Mouse (Mus musculus) hindbrain, embryonic 13.5 days (tissue): ENCODE results near the gene Aldh1l1. TPM values are rescaled to one million over a fixed set of nuclear protein-coding genes. Genes with fewer than 3 reads are reported as not detected.

Experiments used
- ATAC-seq: fragments of 200-750 bp; cut with Nextera tagmentation; 2 replicates; pipeline ENCODE4 v1.8.0; 2017; ENCODE audit warnings: moderate TSS enrichment; ENCODE audit not compliant: low FRiP score
- H3K27ac ChIP-seq: fragments of 300-500 bp; sonication (generic); 2 replicates; pipeline ENCODE4 v1.5.1; 2015; ENCODE audit warnings: inconsistent platforms, mild to moderate bottlenecking, moderate library complexity
- H3K27me3 ChIP-seq: fragments of 300-500 bp; sonication (generic); 2 replicates; pipeline ENCODE4 v1.6.1; 2015; ENCODE audit warnings: mild to moderate bottlenecking, inconsistent platforms
- H3K36me3 ChIP-seq: fragments of 300-500 bp; sonication (generic); 2 replicates; pipeline ENCODE4 v1.6.1; 2015; ENCODE audit warnings: mild to moderate bottlenecking, inconsistent platforms
- H3K4me1 ChIP-seq: fragments of 300-500 bp; sonication (generic); replicated peaks from 2 replicates; pipeline ENCODE4 v1.6.1; 2015; ENCODE audit warnings: inconsistent platforms
- H3K4me2 ChIP-seq: fragments of 300-500 bp; sonication (generic); 2 replicates; pipeline ENCODE4 v1.6.1; 2015; ENCODE audit warnings: inconsistent platforms, mild to moderate bottlenecking, moderate library complexity
- H3K4me3 ChIP-seq: fragments of 300-500 bp; sonication (generic); 2 replicates; pipeline ENCODE4 v1.5.1; 2015; ENCODE audit warnings: mild to moderate bottlenecking, inconsistent platforms
- H3K9ac ChIP-seq: fragments of 300-500 bp; sonication (generic); 2 replicates; pipeline ENCODE4 v1.6.1; 2015; ENCODE audit warnings: mild to moderate bottlenecking, inconsistent platforms
- H3K9me3 ChIP-seq: fragments of 300-500 bp; sonication (generic); 2 replicates; pipeline ENCODE4 v1.6.1; 2016; ENCODE audit warnings: inconsistent platforms
- WGBS: fragments of 180-500 bp; shearing (Covaris S2); methylation state at CpG from one replicate; pipeline ENCODE4 v1.1.7; 2015; 5-methylcytosine and 5-hydroxymethylcytosine counted together
- polyA plus RNA-seq: library from polyadenylated mRNA; unstranded; fragments of >200 nt; fragmentation: Nextera tagmentation; extraction: Ambion mirVana; gene quantifications from 2 replicates; pipeline ENCODE4 v1.2.1, GENCODE M21; 2015

Aldh1l1 gene
- polyA plus RNA-seq, 1 experiment from 2014 or later = 44.8 TPM

DNA sequence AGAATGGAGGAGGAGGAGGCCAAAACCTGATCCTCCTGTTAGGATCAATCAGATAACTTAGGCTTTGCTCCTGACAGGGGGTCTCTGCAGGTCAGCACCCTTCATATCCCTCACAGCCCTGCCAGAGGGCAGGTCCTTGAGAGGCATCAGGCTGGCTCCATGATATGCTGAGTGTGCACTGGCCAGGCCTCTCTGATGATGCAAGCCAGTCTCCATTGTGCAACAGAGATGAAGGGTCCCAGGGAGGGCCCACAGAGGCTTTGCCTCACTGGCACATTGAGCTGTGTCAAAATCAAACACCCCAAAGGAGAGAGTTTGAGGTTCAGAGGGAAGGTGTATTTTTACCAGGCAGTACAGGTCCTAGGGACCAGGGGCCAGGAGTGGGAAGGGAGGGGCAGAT lies 28.1 kb downstream of the Aldh1l1 start:
- Histone ChIP-seq H3K9ac (no peak overlapping the region), H3K4me1 (peaks cover 3% of the 10 kb centered on the region; the same call in 1 of the 2 replicates), H3K4me3 (no peak overlapping the region), H3K36me3 (no peaks in the 10 kb centered on the region), H3K27me3 (no peaks in the 10 kb centered on the region), H3K4me2 (no peak overlapping the region), H3K27ac (no peak overlapping the region), H3K9me3 (no peaks in the 10 kb centered on the region)
- ATAC-seq = 0 out of 2 replicates have a peak, but pooled peaks have one; percentile 8

DNA sequence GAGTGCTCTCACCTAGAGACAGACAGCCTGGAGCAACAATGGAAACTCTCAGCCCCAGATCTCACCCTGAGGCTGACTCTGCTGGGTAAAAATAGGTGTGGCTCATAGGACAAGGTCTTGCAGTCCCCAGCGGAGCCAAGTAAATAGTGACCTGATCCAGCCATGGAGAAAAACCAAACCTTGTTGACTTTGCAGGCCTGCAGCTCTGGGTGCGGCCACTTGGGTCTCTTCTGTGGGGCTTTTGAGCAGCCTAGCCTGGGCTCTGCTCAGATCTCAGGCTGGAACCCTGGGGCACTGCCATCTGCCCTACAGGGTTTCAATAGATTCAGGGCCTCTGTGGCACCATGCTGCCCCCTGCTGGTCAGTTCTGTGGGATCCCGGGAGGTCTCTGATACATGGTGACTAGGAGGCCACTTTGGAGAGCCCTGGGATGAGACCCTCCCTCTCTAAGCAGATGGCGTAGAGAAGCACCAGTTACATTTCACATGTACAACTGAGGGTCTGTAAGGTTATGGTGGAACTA lies 28.7 kb downstream of the Aldh1l1 start:
- Histone ChIP-seq H3K4me1 (peaks cover 3% of the 10 kb centered on the region; the same call in 1 of the 2 replicates), H3K36me3 (no peaks in the 10 kb centered on the region), H3K9me3 (no peaks in the 10 kb centered on the region), H3K4me2 (no peak overlapping the region), H3K27me3 (no peaks in the 10 kb centered on the region), H3K27ac (no peak overlapping the region), H3K4me3 (no peak overlapping the region), H3K9ac (no peak overlapping the region)
- 41% methylated on average over 4 of the region's 4 CpGs for WGBS
- ATAC-seq = peak; percentile 80

DNA sequence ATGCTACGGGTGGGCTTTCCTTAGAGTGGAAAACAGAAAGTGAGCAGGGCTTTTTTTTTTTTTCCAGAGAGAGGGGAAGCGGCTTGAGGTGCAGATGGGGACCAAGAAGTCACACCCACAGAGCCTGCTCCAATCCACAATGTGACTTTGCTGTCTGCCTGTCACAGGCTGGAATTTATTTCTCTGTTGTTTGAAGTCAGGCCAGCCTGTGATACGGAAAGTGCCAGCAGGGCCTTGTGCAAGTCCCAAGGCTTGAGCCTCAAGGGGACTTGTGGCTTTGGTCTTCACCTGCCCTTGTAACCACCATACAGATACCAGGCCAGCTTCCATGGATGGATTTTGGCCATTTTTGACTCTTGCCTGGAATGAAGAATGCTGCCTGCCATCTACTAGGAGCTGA lies 32.7 kb downstream of the Aldh1l1 start:
- ATAC-seq = no peak
- Histone ChIP-seq H3K36me3 (no peaks in the 10 kb centered on the region), H3K9me3 (no peaks in the 10 kb centered on the region), H3K27ac (no peak overlapping the region), H3K4me1 (peaks cover 3% of the 10 kb centered on the region; the same call in 1 of the 2 replicates), H3K9ac (no peak overlapping the region), H3K4me3 (no peak overlapping the region), H3K4me2 (no peak overlapping the region), H3K27me3 (no peaks in the 10 kb centered on the region)
- WGBS = 75% methylated on average over 3 of the region's 3 CpGs

DNA sequence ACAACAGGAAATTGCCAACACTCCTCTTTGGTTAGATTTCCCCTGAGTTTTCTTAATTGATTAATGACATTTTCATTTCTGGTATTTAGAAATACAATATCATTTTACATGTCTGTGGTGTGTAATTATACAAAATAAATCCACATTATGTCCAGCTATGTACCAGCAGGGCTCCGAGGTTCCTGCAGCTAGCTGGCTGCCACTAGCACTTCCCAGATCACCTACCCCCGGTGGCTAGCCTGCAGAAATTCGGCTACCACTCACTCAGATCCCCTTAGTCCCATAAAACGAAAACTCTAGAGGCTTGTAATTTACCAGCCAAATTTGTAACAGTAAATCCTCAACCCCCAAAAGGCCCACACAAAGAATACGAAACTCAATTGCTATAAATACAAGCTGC lies 33.1 kb downstream of the Aldh1l1 start:
- no peak overlapping the region for H3K4me3 ChIP-seq
- no peak for ATAC-seq
- WGBS = 56% methylated on average over 5 of the region's 5 CpGs
- H3K9ac ChIP-seq = no peak overlapping the region
- H3K4me1 ChIP-seq = peaks cover 3% of the 10 kb centered on the region; the same call in 1 of the 2 replicates
- H3K27me3 ChIP-seq = no peaks in the 10 kb centered on the region
- no peak overlapping the region for H3K4me2 ChIP-seq
- H3K27ac ChIP-seq = no peak overlapping the region
- no peaks in the 10 kb centered on the region for H3K9me3 ChIP-seq
- no peaks in the 10 kb centered on the region for H3K36me3 ChIP-seq

DNA sequence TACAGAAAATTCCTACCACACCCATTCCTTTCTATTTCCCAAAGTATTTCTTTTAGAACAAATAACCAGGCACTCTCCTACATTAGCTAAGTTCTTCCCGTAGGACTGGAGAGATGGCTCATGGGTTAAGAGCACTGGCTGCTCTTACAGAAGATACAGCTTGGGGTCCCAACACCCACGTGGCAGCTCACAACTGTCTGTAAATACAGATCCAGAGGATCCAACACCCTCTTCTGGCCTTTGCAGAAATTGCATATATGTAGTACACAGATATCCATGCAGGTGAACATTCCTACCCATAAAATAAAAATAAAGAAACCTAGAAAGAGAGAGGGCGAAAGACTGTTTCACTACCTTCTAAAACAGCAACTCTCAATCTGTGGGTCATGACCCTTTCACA lies 40.2 kb downstream of the Aldh1l1 start:
- WGBS = 66% methylated on average over 3 of the region's 3 CpGs
- H3K9me3 ChIP-seq = no peaks in the 10 kb centered on the region
- H3K9ac ChIP-seq = no peak overlapping the region
- no peak overlapping the region for H3K4me2 ChIP-seq
- H3K4me3 ChIP-seq = no peak overlapping the region
- H3K27me3 ChIP-seq = no peaks in the 10 kb centered on the region
- H3K36me3 ChIP-seq = no peaks in the 10 kb centered on the region
- H3K4me1 ChIP-seq = peaks cover 5% of the 10 kb centered on the region; the same call in 1 of the 2 replicates
- no peak for ATAC-seq
- H3K27ac ChIP-seq = no peak overlapping the region

DNA sequence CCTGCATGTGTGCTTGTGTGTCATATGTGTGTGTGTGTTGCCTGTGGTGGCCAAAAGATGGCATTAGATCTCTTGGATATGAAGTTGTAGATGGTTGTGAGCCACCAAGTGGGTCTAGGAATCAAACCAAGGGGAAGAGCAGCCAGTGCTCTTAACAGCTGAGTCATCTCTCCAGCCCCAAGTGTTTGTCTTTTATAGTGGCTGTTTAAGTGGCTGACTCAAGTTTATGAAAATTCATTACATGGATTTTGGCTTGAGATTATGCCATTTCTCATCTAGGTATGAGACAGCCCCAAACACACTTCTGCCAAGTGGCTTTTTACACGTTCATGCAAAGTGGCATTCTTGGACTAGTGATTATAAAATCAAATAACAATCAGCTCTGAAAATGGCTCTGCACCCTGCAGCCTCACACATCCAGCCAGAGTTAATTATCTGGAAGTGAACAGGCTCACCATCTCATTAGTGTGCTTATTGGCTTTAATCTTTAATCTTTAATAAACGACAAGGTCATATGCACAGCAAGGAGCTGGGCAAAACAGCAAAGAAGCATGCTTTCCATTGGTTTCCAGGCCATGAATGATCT lies 43.3 kb downstream of the Aldh1l1 start:
- Histone ChIP-seq H3K4me2 (no peak overlapping the region), H3K9me3 (no peaks in the 10 kb centered on the region), H3K27me3 (no peaks in the 10 kb centered on the region), H3K27ac (peak overlapping the region; percentile 64; the same call in 1 of the 2 replicates), H3K36me3 (no peaks in the 10 kb centered on the region), H3K9ac (no peak overlapping the region), H3K4me1 (peaks cover 9% of the 10 kb centered on the region), H3K4me3 (no peak overlapping the region)
- ATAC-seq = no peak
- WGBS = 39% methylated on average over 2 of the region's 2 CpGs

DNA sequence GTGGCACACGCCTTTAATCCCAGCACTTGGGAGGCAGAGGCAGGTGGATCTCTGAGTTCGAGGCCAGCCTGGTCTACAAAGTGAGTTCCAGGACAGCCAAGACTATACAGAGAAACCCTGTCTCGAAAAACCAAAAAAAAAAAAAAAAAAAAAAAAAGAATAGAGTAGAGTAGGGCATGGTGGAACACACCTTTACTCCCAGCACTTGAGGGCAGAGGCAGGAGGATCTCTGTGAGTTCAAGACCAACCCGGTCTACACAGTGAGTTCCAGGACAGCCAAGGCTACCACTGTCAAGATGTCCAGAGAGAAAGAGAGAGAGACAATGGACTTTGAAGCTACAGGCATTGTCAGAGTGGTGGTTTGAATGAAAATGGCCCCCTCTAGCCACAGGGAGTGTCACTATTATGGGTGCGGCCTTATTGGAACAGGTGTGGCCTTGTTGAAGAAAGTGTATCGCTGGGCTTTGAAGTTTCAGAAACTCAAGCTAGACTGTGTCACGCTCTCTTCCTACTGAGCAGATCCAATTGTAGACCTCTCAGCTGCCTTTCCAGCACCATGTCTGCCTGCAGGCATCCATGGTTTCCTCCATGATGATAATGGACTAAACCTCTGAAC lies 46.5 kb downstream of the Aldh1l1 start:
- no peak overlapping the region for H3K4me2 ChIP-seq
- H3K4me3 ChIP-seq = no peak overlapping the region
- 0 out of 2 replicates have a peak, but pooled peaks cover 3% of the 10 kb centered on the region for H3K27me3 ChIP-seq
- H3K9me3 ChIP-seq = no peaks in the 10 kb centered on the region
- H3K36me3 ChIP-seq = no peaks in the 10 kb centered on the region
- WGBS = 97% methylated on average over 6 of the region's 7 CpGs
- no peak overlapping the region for H3K9ac ChIP-seq
- no peak overlapping the region for H3K27ac ChIP-seq
- ATAC-seq = no peak
- H3K4me1 ChIP-seq = peaks cover 15% of the 10 kb centered on the region

DNA sequence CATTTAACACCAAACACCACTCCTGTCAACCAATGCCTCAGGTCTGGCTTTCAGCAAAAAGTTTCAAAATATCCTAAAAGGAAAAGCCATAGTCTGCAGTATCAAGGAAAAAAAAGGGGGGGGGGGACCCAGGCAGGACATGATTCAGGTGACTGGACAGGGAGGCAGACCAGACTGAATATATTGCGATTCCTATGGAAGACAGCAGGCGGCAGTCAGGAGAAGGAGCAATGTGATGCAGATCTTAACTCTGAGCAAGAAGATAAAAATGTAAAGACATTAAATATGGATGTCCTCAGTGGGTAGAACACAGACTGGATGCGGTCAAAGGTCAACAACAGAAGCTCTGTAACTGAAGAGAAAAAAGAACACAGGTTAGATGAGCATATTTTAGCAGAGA lies 47.3 kb downstream of the Aldh1l1 start:
- 0 out of 2 replicates have a peak, but pooled peaks cover 3% of the 10 kb centered on the region for H3K27me3 ChIP-seq
- H3K4me2 ChIP-seq = no peak overlapping the region
- no peaks in the 10 kb centered on the region for H3K9me3 ChIP-seq
- WGBS = 86% methylated on average over 3 of the region's 3 CpGs
- peaks cover 15% of the 10 kb centered on the region for H3K4me1 ChIP-seq
- no peak for ATAC-seq
- no peak overlapping the region for H3K9ac ChIP-seq
- no peaks in the 10 kb centered on the region for H3K36me3 ChIP-seq
- no peak overlapping the region for H3K27ac ChIP-seq
- H3K4me3 ChIP-seq = no peak overlapping the region

DNA sequence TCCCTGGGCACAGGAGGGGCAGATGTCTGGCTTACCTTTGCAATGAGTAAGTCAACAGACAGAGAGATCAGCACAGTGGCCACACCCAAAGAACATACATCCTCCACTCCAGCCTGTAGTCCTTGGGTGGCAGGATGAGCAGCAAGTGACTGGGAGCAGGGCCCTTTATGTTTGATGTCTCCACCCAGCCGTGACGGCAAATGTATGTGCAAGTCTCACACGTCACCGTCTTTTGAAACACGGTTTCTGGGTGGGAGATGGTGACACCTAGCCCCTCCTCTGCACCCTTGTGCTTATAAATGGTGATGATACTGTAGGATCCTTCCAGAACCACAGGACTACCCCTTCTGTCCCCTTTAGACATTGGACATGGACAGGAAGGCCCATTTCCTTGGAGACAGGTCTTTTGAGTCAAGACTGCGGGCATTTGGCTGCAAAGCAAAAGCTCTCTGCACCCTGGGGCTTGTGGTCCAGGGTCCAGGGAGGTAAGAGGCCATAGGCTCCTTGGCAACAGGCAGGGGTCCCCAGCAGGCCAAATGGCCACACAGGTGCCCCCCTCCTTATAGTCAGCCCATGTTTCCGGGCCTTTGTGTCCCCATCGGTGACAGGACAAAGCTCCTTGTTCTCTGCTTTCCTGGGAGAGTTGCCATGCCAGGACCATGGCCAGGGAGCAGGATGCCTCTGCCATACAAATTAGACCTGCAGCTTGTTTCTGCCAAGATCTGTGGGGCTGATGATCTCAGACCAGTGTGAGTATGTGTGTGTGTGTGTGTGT lies 48.7 kb downstream of the Aldh1l1 start:
- 46% methylated on average over 8 of the region's 8 CpGs for WGBS
- ATAC-seq = peak; percentile 85
- Histone ChIP-seq H3K27ac (peak overlapping the region; percentile 62), H3K9ac (no peak overlapping the region), H3K4me1 (peaks cover 12% of the 10 kb centered on the region), H3K4me3 (no peak overlapping the region), H3K9me3 (no peaks in the 10 kb centered on the region), H3K4me2 (no peak overlapping the region), H3K36me3 (no peaks in the 10 kb centered on the region), H3K27me3 (0 out of 2 replicates have a peak, but pooled peaks cover 3% of the 10 kb centered on the region)

DNA sequence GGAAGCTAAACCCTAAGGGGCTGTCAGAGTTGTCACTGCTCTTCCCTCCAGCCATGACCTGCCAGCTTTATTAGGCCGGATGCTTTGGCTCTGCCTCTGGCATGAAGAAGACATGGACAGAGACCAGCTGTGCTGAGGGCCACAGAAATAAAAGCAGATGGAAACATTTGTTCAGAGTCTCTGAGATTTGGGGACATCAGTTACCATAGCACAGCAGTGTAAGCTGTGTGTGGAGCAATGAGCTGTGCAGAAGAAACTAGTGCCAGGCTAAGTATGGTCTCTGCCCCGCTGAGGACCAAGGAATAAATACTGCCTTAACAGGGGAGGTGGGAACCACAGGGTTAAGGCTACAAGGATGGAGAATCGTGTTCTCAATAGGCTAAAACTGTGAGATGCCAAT lies 50.6 kb downstream of the Aldh1l1 start:
- Histone ChIP-seq H3K9ac (no peak overlapping the region), H3K4me2 (no peak overlapping the region), H3K27ac (no peak overlapping the region), H3K9me3 (no peaks in the 10 kb centered on the region), H3K27me3 (0 out of 2 replicates have a peak, but pooled peaks cover 3% of the 10 kb centered on the region), H3K36me3 (no peaks in the 10 kb centered on the region), H3K4me3 (no peak overlapping the region), H3K4me1 (peaks cover 23% of the 10 kb centered on the region)
- ATAC-seq = no peak
- WGBS = 81% methylated on average over 3 of the region's 3 CpGs

DNA sequence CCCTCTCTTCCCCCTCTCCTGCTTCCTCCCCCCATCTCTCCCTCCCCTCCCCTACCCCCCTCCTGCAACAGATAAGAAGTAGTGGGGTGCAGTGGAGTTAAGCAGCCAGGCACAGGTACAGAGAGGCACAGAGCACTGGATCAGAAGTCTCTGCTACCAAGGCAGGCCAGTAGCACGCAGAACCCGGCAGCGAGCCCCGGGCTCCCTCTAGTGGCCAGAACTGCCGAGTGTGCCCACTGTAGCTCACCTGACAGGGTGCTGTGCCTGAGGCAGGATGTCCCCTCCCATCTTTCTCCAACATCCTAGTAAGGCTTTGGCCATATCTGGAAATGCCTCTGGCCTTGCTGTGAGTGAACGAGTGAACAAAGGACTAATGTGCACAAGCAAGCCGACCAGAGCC lies 51.7 kb downstream of the Aldh1l1 start:
- WGBS = 6% methylated on average over 7 of the region's 7 CpGs
- Histone ChIP-seq H3K4me2 (no peak overlapping the region), H3K27me3 (0 out of 2 replicates have a peak, but pooled peaks cover 3% of the 10 kb centered on the region), H3K4me3 (no peak overlapping the region), H3K9ac (no peak overlapping the region), H3K36me3 (no peaks in the 10 kb centered on the region), H3K9me3 (no peaks in the 10 kb centered on the region), H3K27ac (no peak overlapping the region), H3K4me1 (peaks cover 29% of the 10 kb centered on the region)
- peak; percentile 52; the same call in 1 of the 2 replicates for ATAC-seq

DNA sequence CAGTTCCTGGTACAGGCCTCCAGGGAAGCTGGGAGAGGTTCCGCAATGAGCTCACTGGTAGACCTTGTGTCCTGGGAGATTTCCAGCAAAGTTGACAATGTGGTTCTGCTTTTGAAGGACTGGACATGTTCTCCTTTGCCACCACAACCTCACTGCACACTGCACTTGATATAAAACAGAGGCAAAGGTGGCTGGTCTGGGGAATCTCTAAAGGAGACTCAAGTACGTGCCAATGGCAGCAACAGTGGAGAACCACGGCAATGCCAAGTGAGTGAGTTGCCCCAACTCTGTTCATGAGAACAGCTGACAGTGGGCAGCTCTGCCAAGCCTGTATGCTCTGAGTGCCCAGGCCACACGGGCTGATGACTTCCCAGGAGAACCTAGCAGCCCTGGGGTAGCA lies 53.0 kb downstream of the Aldh1l1 start:
- no peak overlapping the region for H3K4me2 ChIP-seq
- ATAC-seq = no peak
- H3K9ac ChIP-seq = no peak overlapping the region
- no peaks in the 10 kb centered on the region for H3K9me3 ChIP-seq
- H3K4me3 ChIP-seq = no peak overlapping the region
- H3K4me1 ChIP-seq = peaks cover 28% of the 10 kb centered on the region
- peak overlapping the region; percentile 61 for H3K27ac ChIP-seq
- no peaks in the 10 kb centered on the region for H3K36me3 ChIP-seq
- H3K27me3 ChIP-seq = 0 out of 2 replicates have a peak, but pooled peaks cover 3% of the 10 kb centered on the region
- 95% methylated on average over 4 of the region's 4 CpGs for WGBS
